Mouse (Mus musculus): ENCODE results near the gene Ctf2. TPM values are rescaled to one million over a fixed set of nuclear protein-coding genes. Genes with fewer than 3 reads are reported as not detected.

Gene Ctf2
- polyA plus RNA-seq, 1 experiment from 2014 or later, result 0.13 TPM

GRCm38 (mm10) chr7:127730170-127730569 is 1.8 kb downstream of the Ctf2 start:
- H3K9ac ChIP-seq, result no peak overlapping the region
- WGBS (ENCODE audit: insufficient replicate concordance), result 54% methylated on average over 4 of the region's 4 CpGs
- H3K27ac ChIP-seq, result no peak overlapping the region
- H3K4me2 ChIP-seq, result no peak overlapping the region
- 0 out of 2 replicates have a peak, but pooled peaks cover 6% of the 10 kb centered on the region for H3K27me3 ChIP-seq (replicated peaks)
- H3K4me1 ChIP-seq, result no peaks in the 10 kb centered on the region
- H3K4me3 ChIP-seq, result no peak overlapping the region
- H3K36me3 ChIP-seq, result no peaks in the 10 kb centered on the region
- ATAC-seq, result no peak
- H3K9me3 ChIP-seq (replicated peaks), result no peaks in the 10 kb centered on the region

DNA sequence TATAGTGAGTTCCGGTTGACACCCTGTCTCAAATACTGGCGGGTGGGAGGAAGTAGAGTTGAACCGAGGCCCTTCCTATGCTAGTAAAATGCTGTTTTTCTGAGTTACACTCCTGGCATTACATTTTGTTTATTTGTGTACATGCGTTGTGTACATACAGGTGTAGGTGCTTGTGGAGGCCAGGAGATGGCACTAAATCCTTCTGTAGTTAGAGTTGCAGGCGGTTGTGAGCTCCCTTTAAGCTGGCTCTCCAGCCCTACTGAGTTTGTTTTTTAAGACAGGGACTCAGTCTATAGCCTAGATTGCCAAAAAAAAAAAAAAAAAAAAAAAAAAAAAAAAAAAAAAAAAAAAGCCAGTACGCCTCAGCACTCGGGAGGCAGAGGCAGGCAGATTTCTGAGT is 4.1 kb downstream of the Ctf2 start:
- no peaks in the 10 kb centered on the region for H3K4me1 ChIP-seq
- ATAC-seq, result no peak

GRCm38 (mm10) chr7:127725924-127726323 is 6.0 kb downstream of the Ctf2 start:
- Histone ChIP-seq H3K36me3 (no peaks in the 10 kb centered on the region), H3K4me2 (no peak overlapping the region), H3K27me3 (replicated peaks) (0 out of 2 replicates have a peak, but pooled peaks cover 10% of the 10 kb centered on the region), H3K9me3 (replicated peaks) (no peaks in the 10 kb centered on the region), H3K4me1 (no peaks in the 10 kb centered on the region), H3K9ac (no peak overlapping the region), H3K27ac (no peak overlapping the region), H3K4me3 (no peak overlapping the region)
- 60% methylated on average over 6 of the region's 6 CpGs for WGBS (ENCODE audit: insufficient replicate concordance)
- no peak for ATAC-seq

More for the DNA sequence above, 4.1 kb downstream of the Ctf2 start:
- Histone ChIP-seq H3K27me3 (replicated peaks) (0 out of 2 replicates have a peak, but pooled peaks cover 9% of the 10 kb centered on the region), H3K36me3 (no peaks in the 10 kb centered on the region), H3K27ac (no peak overlapping the region), H3K9me3 (replicated peaks) (no peaks in the 10 kb centered on the region), H3K4me2 (no peak overlapping the region), H3K4me3 (no peak overlapping the region), H3K9ac (no peak overlapping the region)
- WGBS (ENCODE audit: insufficient replicate concordance), result 61% methylated on average over 7 of the region's 7 CpGs

GRCm38 (mm10) chr7:127725490-127725889 is 6.5 kb downstream of the Ctf2 start:
- H3K36me3 ChIP-seq, result no peaks in the 10 kb centered on the region
- H3K27me3 ChIP-seq (replicated peaks), result 0 out of 2 replicates have a peak, but pooled peaks cover 10% of the 10 kb centered on the region
- WGBS (ENCODE audit: insufficient replicate concordance), result 47% methylated on average over 2 of the region's 2 CpGs
- no peak overlapping the region for H3K4me3 ChIP-seq
- H3K9me3 ChIP-seq (replicated peaks), result no peaks in the 10 kb centered on the region
- no peak for ATAC-seq
- H3K9ac ChIP-seq, result no peak overlapping the region
- H3K4me2 ChIP-seq, result no peak overlapping the region
- H3K4me1 ChIP-seq, result no peaks in the 10 kb centered on the region
- no peak overlapping the region for H3K27ac ChIP-seq

DNA sequence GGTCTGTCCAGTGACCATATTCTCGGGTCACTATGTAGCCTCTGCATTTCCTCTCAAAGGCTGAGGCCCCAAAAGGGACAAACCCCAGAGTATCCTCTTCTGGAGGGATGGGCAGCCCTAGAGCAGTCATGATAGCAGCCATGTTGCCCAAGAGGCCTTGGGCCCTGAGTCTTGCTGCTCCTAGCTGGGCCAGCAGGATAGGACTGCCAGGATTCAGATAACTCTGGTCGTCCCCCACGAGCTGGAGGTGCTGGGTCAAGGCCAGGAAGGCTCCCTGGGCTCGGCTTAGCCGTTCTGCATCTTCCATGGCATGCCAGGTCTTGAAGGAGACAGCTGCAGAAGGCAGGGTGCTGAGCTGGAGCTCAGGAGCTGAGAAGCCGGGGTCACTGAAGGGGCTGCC is 12.7 kb downstream of the Ctf2 start:
- peaks cover 9% of the 10 kb centered on the region for H3K4me1 ChIP-seq
- no peak overlapping the region for H3K27ac ChIP-seq
- no peak overlapping the region for H3K9ac ChIP-seq
- no peak overlapping the region for H3K4me2 ChIP-seq
- no peaks in the 10 kb centered on the region for H3K36me3 ChIP-seq
- H3K4me3 ChIP-seq, result no peak overlapping the region
- no peaks in the 10 kb centered on the region for H3K9me3 ChIP-seq (replicated peaks)
- WGBS (ENCODE audit: insufficient replicate concordance), result 71% methylated on average over 6 of the region's 6 CpGs
- peaks cover 30% of the 10 kb centered on the region for H3K27me3 ChIP-seq (replicated peaks)
- no peak for ATAC-seq

DNA sequence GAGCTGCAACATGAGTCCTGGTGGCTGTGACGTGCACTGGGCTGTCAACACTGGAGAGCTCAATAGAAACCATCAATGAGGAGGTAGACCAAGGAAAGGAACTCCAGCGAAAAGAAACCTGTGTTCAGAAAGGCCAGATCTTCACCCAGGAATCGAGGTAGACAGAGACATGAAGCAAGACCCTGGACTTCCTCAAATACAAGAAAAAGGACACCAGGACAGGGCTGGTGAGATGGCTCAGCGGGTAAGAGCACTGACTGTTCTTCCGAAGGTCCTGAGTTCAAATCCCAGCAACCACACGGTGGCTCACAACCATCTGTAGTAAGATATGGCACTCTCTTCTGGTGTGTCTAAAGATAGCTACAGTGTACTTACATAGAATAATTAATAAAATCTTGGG is 13.6 kb downstream of the Ctf2 start:
- H3K4me1 ChIP-seq, result peaks cover 10% of the 10 kb centered on the region
- ATAC-seq, result no peak
- no peak overlapping the region for H3K4me3 ChIP-seq
- H3K36me3 ChIP-seq, result no peaks in the 10 kb centered on the region
- H3K9ac ChIP-seq, result no peak overlapping the region
- H3K9me3 ChIP-seq (replicated peaks), result no peaks in the 10 kb centered on the region
- peaks cover 30% of the 10 kb centered on the region for H3K27me3 ChIP-seq (replicated peaks)
- WGBS (ENCODE audit: insufficient replicate concordance), result 67% methylated on average over 6 of the region's 6 CpGs
- no peak overlapping the region for H3K27ac ChIP-seq
- H3K4me2 ChIP-seq, result no peak overlapping the region

DNA sequence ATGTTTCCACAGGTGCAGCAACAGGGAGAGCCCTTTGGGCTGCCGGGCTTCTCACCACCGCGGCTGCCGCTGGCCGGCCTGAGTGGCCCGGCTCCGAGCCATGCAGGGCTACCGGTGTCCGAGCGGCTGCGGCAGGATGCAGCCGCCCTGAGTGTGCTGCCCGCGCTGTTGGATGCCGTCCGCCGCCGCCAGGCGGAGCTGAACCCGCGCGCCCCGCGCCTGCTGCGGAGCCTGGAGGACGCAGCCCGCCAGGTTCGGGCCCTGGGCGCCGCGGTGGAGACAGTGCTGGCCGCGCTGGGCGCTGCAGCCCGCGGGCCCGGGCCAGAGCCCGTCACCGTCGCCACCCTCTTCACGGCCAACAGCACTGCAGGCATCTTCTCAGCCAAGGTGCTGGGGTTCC is 15.0 kb downstream of the Ctf2 start:
- H3K27me3 ChIP-seq (replicated peaks), result peaks cover 26% of the 10 kb centered on the region
- under 1% methylated on average over 39 of the region's 41 CpGs for WGBS (ENCODE audit: insufficient replicate concordance)
- H3K9ac ChIP-seq, result peak overlapping the region; percentile 63
- peak overlapping the region; percentile 82 for H3K4me2 ChIP-seq
- ATAC-seq, result peak; percentile 67
- no peaks in the 10 kb centered on the region for H3K36me3 ChIP-seq
- no peak overlapping the region for H3K27ac ChIP-seq
- H3K9me3 ChIP-seq (replicated peaks), result no peaks in the 10 kb centered on the region
- H3K4me1 ChIP-seq, result peaks cover 24% of the 10 kb centered on the region
- H3K4me3 ChIP-seq, result peak overlapping the region; percentile 51

- Histone ChIP-seq H3K27ac (no peak overlapping the region), H3K4me2 (no peak overlapping the region), H3K4me1 (peaks cover 32% of the 10 kb centered on the region), H3K9ac (no peak overlapping the region), H3K4me3 (no peak overlapping the region), H3K36me3 (no peaks in the 10 kb centered on the region), H3K9me3 (replicated peaks) (no peaks in the 10 kb centered on the region), H3K27me3 (replicated peaks) (peaks cover 26% of the 10 kb centered on the region)
- ATAC-seq, result no peak
- WGBS (ENCODE audit: insufficient replicate concordance), result 70% methylated on average over 4 of the region's 4 CpGs
These were observed 17.1 kb downstream of the Ctf2 start for GRCm38 (mm10) chr7:127714816-127715215.

GRCm38 (mm10) chr7:127712461-127713385 is 19.2 kb downstream of the Ctf2 start, which contains the start of gene Ctf1:
Ctf1 (plus strand) TSS chr7:127712736.
- Histone ChIP-seq H3K36me3 (no peaks in the 10 kb centered on the region), H3K4me1 (peaks cover 48% of the 10 kb centered on the region), H3K4me3 (peak within 1 kb of the TSS; percentile 48), H3K27ac (peak within 1 kb of the TSS; percentile 73), H3K9me3 (replicated peaks) (no peaks in the 10 kb centered on the region), H3K9ac (peak within 1 kb of the TSS; percentile 58), H3K27me3 (replicated peaks) (peaks cover 20% of the 10 kb centered on the region), H3K4me2 (peak within 1 kb of the TSS; percentile 73)
- no peak for ATAC-seq
- 4% methylated on average over 28 of the region's 28 CpGs for WGBS (ENCODE audit: insufficient replicate concordance)

GRCm38 (mm10) chr7:127711456-127711855 is 20.5 kb downstream of the Ctf2 start:
- Histone ChIP-seq H3K4me1 (peaks cover 49% of the 10 kb centered on the region), H3K9me3 (replicated peaks) (no peaks in the 10 kb centered on the region), H3K36me3 (peaks cover 5% of the 10 kb centered on the region; the same call in 1 of the 2 replicates), H3K4me2 (no peak overlapping the region), H3K27ac (peak overlapping the region; percentile 55; the same call in 1 of the 2 replicates), H3K9ac (no peak overlapping the region), H3K27me3 (replicated peaks) (0 out of 2 replicates have a peak, but pooled peaks cover 8% of the 10 kb centered on the region), H3K4me3 (no peak overlapping the region)
- no peak for ATAC-seq
- 57% methylated on average over 3 of the region's 3 CpGs for WGBS (ENCODE audit: insufficient replicate concordance)

DNA sequence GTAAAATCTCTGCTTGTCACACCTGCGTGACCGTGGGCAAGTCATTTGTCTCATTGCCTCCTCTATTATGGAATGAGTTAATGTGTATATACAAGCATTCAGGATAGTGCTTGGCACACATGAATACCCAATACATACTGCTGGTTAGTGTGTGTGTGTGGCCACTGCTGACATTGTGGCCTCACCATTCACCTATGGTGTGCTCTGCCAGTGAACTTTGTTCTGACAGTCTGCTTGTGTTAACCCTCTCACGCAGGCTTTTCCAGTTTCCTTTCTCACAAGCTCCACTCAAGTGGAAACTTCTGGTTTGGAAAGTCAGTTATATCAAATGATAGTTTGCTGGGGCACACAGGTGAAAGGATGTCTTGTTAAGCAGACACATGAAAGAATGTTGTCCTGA is 20.9 kb downstream of the Ctf2 start:
- Histone ChIP-seq H3K9ac (no peak overlapping the region), H3K27ac (no peak overlapping the region), H3K4me3 (no peak overlapping the region), H3K9me3 (replicated peaks) (no peaks in the 10 kb centered on the region), H3K4me2 (no peak overlapping the region), H3K36me3 (peaks cover 9% of the 10 kb centered on the region), H3K27me3 (replicated peaks) (0 out of 2 replicates have a peak, but pooled peaks cover 4% of the 10 kb centered on the region), H3K4me1 (peaks cover 49% of the 10 kb centered on the region)
- WGBS (ENCODE audit: insufficient replicate concordance), result 80% methylated on average over 3 of the region's 3 CpGs
- ATAC-seq, result no peak

GRCm38 (mm10) chr7:127709261-127709979 is 22.5 kb downstream of the Ctf2 start:
- Histone ChIP-seq H3K9ac (peak overlapping the region; percentile 81), H3K4me3 (peak overlapping the region; percentile 79), H3K9me3 (replicated peaks) (no peaks in the 10 kb centered on the region), H3K36me3 (peaks cover 24% of the 10 kb centered on the region), H3K27ac (peak overlapping the region; percentile 90), H3K4me1 (peaks cover 49% of the 10 kb centered on the region), H3K27me3 (replicated peaks) (no peaks in the 10 kb centered on the region), H3K4me2 (peak overlapping the region; percentile 99)
- no peak for ATAC-seq
- WGBS (ENCODE audit: insufficient replicate concordance), result 71% methylated on average over 5 of the region's 5 CpGs
